Mouse (Mus musculus) bone marrow macrophage, adult 2 months (primary cell): ENCODE data around the gene Pbx2. TPM values are rescaled to one million over a fixed set of nuclear protein-coding genes. Genes with fewer than 3 reads are reported as not detected.
A peak's percentile ranks its signal among the peaks of the same experiment; 100 is the strongest.

ENCODE experiments used
- H3K27ac ChIP-seq: 2 replicates; pipeline ENCODE4 v1.5.1; 2012; ENCODE audit warnings: low read depth, low read length; ENCODE audit not compliant: insufficient read depth
- H3K4me1 ChIP-seq: 2 replicates; pipeline ENCODE4 v1.6.1; 2012; ENCODE audit warnings: low read length; ENCODE audit not compliant: control insufficient read depth, insufficient read depth
- H3K4me3 ChIP-seq: 2 replicates; pipeline ENCODE4 v1.5.1; 2012; ENCODE audit warnings: mild to moderate bottlenecking, low read length, moderate library complexity; ENCODE audit not compliant: insufficient read depth
- CTCF ChIP-seq: IDR thresholded peaks from 2 replicates; pipeline ENCODE4 v1.5.1; 2012; ENCODE audit warnings: low read depth, mild to moderate bottlenecking, low read length, moderate library complexity
- POLR2A ChIP-seq: IDR thresholded peaks from 2 replicates; pipeline ENCODE4 v1.6.1; 2012; ENCODE audit warnings: mild to moderate bottlenecking, low read depth, low read length, borderline replicate concordance
- polyA plus RNA-seq: library from polyadenylated mRNA; stranded (reverse); fragments of >200 nt; gene quantifications from 2 replicates; pipeline ENCODE4 v1.2.4, GENCODE M21; 2012; ENCODE audit not compliant: missing spikeins, insufficient read depth, insufficient read length

Pbx2 gene
- polyA plus RNA-seq, 1 experiment, result 85.9 TPM

DNA sequence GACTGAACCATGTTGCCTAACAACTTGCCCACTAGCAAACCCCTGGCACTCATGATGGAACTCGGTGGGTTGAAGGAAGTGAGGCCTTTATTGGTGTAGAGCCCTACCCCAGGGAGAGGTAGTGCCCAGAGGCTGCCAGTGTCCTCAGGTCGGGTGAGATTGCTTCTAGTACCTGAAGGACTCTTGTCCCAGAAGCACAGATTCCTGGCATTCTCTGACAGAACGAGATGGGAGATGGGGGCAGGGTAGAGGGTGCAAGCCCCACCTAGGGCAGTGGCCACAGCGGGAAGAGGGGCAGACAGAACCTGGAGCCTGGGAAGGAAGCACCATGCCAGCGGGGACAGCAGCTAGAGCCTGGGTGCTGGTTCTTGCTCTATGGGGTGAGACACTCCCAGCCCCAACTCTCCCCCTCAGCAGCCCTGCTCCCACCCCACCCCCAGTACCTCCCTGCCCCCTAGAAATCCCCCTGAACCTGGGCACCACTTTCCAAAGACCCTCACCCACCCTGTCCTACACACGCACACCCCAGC lies 6.6 kb downstream of the Pbx2 start, which contains the start of gene Ager:
TSS of gene Ager (plus strand) at position 297 of the 530 bp plus-strand sequence.
- TF ChIP-seq POLR2A (no peak), CTCF (no peak)
- H3K4me1 ChIP-seq, result peaks cover 1% of the 10 kb centered on the region; the same call in 1 of the 2 replicates
- H3K4me3 ChIP-seq, result no peak within 1 kb of the TSS
- H3K27ac ChIP-seq, result no peak within 1 kb of the TSS

DNA sequence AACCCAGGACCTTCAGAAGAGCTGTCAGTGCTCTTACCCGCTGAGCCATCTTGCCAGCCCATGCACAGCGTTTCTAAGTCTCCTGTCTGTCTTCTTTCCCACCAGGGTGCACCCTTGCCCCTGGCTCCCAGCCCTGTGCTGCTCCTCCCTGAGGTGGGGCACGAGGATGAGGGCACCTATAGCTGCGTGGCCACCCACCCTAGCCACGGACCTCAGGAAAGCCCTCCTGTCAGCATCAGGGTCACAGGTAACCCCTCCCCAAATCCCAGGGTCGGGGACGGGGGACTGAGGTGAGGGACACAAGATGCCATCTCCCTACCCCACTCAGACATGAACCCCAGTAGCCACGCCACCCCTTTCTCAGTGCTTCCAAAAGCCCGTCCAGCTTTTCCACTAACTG lies 8.8 kb downstream of the Pbx2 start:
- TF ChIP-seq CTCF (no peak), POLR2A (no peak)
- Histone ChIP-seq H3K27ac (no peak overlapping the region), H3K4me3 (no peak overlapping the region), H3K4me1 (peaks cover 5% of the 10 kb centered on the region; the same call in 1 of the 2 replicates)

DNA sequence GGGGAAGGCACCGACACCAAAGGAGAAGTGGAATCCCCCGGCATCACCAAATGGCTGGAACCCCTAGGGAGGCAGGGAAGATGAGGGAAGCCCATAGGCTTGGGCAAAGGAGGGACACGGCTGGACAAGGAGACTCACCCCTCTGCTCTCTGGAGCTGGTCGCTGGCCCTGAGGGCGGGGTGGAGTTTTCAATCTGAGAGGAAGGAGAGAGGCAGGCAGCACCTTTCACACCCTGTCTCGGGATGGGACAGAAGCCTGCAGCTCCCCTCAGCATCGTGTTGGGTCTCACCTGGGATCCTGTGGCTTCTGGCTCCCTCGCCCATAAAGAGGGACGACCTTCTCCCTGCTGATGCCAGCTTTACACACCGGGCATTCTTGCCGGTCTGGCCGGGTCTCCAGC lies 10.7 kb downstream of the Pbx2 start:
- TF ChIP-seq CTCF (no peak), POLR2A (no peak)
- Histone ChIP-seq H3K27ac (no peak overlapping the region), H3K4me3 (no peak overlapping the region), H3K4me1 (peaks cover 8% of the 10 kb centered on the region)

DNA sequence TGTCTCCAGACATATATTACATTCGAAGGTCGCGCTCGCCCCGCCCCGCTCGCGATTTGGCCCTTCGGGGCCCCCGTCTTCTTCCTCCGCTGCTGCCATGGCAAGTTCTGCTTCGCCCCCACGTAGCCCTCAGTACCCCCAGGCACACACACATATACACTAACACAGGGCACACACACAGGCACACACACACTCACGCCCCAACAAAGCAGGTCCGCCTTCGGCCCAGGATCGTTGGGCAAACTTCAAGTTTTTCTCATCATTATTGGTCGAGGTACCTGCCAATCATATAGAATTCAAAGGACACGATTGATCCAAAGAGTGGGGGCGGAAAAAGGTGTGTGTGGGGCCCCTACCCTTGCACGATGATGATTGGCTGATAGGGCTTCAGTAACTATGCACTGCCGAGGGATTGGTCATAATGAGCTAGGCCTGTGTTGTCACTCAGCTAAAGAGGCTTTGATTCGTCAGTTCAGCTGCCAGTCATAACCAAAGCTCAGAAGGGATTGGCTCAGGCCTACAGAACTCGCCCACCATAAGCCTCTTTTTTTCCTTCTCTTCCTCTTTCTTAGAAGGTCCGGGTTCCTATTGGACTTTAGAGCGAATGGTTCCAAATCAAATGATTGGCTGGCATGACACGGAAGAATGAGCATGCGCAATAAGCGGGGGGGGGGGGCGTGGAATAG lies 12.5 kb downstream of the Pbx2 start, which contains the start of gene Rnf5:
TSS of gene Rnf5 (minus strand) at position 316 of the 686 bp plus-strand sequence.
- TF ChIP-seq CTCF (no peak), POLR2A (no peak)
- Histone ChIP-seq H3K27ac (peak within 1 kb of the TSS; percentile 66), H3K4me1 (peaks cover 9% of the 10 kb centered on the region), H3K4me3 (peak within 1 kb of the TSS; percentile 81)

DNA sequence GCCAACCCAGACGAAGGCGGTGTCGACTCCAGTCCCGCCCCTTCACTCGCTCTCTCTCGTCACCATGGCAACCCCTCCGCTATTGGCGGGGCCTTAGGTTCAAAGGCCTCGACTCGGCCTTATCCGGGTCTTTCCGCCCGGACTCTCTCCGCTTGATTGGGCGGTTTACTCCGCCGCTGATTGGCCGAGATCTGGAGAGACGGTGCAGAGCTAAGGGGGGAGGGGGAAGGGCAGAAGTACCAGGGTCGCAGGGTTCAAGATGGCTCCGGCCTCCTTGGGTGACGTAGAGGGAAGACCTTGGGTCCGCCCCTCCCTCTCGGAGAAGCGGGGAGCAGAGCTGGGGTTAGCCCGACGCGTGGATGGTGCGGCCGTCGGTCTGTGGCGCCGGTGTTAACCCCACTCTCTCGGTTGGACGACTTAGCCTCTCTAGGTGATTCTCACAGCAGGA lies 13.0 kb downstream of the Pbx2 start, which contains the start of gene Agpat1:
TSS of gene Agpat1 (plus strand) at position 202 of the 448 bp plus-strand sequence.
- H3K27ac ChIP-seq, result peak within 1 kb of the TSS; percentile 66
- peak within 1 kb of the TSS; percentile 81 for H3K4me3 ChIP-seq
- H3K4me1 ChIP-seq, result peaks cover 9% of the 10 kb centered on the region
- TF ChIP-seq POLR2A (no peak; the same call in 1 of the 2 replicates), CTCF (no peak)

DNA sequence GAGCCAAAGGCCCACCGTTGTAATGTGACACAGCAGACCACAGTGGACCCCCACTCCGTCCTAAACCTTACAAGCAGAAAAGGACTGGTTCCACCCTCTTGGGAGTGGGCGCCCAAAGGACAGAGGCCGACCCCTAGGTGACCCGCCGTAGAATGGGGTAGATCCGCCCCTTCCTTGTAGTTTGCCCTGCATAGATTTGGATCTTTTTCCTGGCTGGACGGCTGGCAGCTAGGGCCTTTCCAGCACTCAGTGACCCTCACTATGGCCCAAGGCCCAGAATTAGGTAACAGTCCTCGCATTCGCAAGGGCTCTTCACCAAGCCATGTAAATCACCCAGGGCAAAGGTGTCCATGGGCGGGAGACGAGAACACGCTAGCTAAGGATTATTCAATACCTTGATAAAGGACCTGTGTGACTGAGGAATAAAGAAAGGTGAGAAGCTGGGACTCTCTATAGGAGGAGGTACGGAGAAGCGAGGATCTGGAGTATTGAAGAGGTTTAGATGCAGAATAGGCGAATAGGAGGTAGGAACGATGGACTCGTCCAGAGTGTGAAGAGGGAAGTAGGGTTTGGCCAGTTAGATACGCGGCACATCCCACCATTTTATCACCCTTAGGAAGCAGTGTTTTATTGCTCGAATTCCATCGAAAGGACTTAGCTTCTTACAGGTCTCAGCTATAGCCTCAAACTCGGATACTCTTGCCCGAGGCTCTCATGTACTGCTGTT lies 13.6 kb downstream of the Pbx2 start:
- peak overlapping the region; percentile 37 for H3K27ac ChIP-seq
- TF ChIP-seq POLR2A (no peak), CTCF (no peak)
- peak overlapping the region; percentile 81 for H3K4me3 ChIP-seq
- peaks cover 9% of the 10 kb centered on the region for H3K4me1 ChIP-seq

DNA sequence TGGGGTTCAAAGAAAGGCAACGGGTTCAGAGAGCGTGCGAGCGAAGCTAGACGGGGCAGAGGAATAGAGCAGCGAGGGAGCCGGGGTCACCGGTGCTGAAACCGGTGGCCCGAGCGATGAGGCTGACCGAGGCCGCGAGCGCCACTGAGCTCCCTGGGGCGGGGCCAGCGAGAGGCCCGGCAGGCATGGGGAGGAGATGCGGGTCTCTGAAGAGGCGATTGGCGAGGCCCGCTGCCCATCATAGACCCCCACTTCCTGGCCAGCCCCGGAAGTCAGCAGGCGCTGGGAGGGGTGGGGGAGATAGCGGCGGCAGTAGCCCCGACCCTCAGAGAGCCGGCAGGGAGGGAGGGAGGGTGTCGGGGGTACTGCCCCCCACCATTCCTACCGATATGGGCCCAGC lies 14.5 kb downstream of the Pbx2 start:
- TF ChIP-seq CTCF (no peak), POLR2A (0 out of 2 replicates have a peak, but pooled peaks have one; percentile 4)
- Histone ChIP-seq H3K4me1 (peaks cover 9% of the 10 kb centered on the region), H3K27ac (peak overlapping the region; percentile 44), H3K4me3 (peak overlapping the region; percentile 81)

DNA sequence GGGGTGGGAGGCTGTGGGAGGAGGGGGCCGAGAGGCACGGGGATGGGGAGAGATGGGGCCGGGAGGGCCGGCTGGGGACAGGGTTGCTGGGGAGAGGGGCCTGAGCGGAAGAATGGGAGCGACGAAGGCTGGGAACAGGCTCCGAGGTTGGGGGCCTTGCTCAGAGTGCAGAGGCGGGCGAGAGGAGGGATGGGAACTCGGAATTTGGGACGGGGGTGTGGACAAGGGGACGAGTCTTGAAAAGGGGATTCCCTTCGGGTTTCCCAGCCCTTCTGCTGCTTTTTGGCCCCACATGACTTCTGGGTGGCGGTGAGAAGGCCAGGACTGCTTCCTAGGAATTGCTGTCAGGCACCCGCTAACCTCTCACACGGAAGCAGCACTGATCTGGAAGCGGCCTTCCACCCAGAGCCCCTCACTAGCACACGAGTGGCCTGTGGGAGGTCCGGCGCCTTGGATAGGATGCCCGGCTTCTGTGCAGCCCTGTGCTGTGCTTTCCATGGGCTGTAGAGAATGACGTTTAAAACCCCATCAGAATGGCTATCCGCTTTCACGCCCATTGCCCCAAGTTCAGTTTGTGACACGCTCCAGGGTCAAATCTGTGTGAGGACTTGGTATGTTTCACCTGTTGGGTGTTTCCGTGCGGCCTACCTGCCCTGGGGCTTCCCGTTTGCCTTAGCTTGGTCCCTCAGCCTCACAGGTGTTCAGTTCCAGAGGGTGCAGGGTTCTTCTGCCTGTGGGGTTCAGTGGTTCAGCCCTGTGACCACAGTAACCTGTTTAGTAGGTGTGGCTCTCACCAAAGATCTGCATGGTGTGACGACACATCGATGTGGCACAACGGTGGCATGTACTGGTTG lies 15.3 kb downstream of the Pbx2 start:
- Histone ChIP-seq H3K4me3 (peak overlapping the region; percentile 81), H3K27ac (peak overlapping the region; percentile 44; the same call in 1 of the 2 replicates), H3K4me1 (peaks cover 9% of the 10 kb centered on the region)
- TF ChIP-seq CTCF (no peak), POLR2A (no peak)

DNA sequence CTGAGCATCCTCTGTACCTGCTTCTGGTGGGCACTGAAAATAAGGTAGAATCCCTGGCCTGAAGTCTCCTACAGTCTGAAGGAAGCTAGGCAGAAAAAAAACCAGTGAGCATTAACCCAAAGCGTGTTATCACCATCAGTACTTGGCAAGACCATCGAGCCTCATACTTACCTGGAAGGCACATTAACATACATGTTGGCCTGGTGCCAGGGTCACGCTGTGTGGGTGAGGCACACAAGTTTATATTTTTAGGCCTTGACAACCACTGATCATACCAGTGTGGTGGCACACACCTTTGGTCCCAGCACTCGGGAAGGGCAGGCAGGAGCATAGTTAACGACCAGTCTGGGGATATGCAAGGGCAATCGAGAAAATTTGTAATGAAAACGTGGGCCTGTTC lies 16.9 kb downstream of the Pbx2 start:
- no peak overlapping the region for H3K27ac ChIP-seq
- TF ChIP-seq CTCF (no peak), POLR2A (no peak)
- no peak overlapping the region for H3K4me3 ChIP-seq
- peaks cover 7% of the 10 kb centered on the region for H3K4me1 ChIP-seq
